Mouse (Mus musculus) liver, adult 2 months (tissue): ENCODE data around the gene Tmem179.

Source experiments
- CTCF ChIP-seq: fragments of 200-500 bp; IDR thresholded peaks from 2 replicates; pipeline ENCODE4 v1.5.1; 2011; ENCODE audit warnings: low read depth, low read length, control low read depth
- POLR2A ChIP-seq: fragments of 200-500 bp; IDR thresholded peaks from 2 replicates; pipeline ENCODE4 v1.6.1; 2011; ENCODE audit warnings: low read length, control low read depth; ENCODE audit not compliant: insufficient read depth; ENCODE audit errors: extremely low read depth

DNA sequence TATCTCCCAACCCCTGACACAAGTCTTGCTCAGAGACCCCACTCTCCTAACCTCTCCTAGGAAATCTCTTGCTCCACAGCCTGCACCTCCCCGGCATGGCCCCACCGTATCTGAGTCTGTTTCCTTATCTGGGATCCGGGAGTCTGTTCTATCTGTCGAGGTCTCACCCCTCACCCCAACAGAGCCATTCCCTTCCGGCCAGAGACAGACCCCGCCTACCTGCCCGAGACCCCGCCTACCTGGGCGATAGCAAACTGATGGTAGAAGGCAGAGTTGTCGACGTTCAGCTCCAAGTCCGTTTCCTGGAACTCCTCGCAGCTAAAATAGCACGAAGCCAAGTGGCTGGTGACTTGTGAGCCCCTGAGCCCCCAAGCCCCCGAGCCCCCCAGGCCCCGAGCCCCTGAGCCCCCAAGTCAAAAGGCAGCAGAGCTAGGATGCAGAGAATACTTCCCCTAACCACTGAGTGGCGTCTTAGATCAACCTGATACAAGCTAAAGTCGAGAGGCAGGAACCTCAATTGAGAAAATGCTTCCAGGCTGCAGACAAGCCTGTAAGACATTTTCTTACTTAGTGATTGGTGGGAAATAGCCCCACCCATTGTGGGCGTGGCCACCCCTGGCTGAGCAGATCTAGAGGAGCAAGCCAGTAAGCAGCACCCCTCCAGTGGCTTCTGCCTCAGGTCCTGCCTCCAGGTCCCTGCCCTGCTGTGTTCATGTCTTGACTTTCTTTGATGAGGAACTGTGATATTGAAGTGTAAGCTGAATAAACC is 13.4 kb downstream of the Tmem179 start:
- TF ChIP-seq CTCF = no peak
- no peak for TF ChIP-seq POLR2A
